Mouse (Mus musculus): ENCODE results near the gene Lpin2.

Lpin2 gene

GRCm38 (mm10) chr17:71263136-71263535 is 80.8 kb downstream of the Lpin2 start:
- DNase-seq (ENCODE audit: low spot score in 2 of 2) = no peak

GRCm38 (mm10) chr17:71264739-71265138 is 82.4 kb downstream of the Lpin2 start:
- DNase-seq (ENCODE audit: low spot score in 2 of 2) = no peak

- DNase-seq (ENCODE audit: low spot score in 2 of 2) = no peak
Observed at GRCm38 (mm10) chr17:71265336-71266051, 83.1 kb downstream of the Lpin2 start.

GRCm38 (mm10) chr17:71267374-71267773 is 85.0 kb downstream of the Lpin2 start:
- DNase-seq (ENCODE audit: low spot score in 2 of 2) = no peak

GRCm38 (mm10) chr17:71268152-71268551 is 85.8 kb downstream of the Lpin2 start:
- DNase-seq (ENCODE audit: low spot score in 2 of 2) = no peak

GRCm38 (mm10) chr17:71268599-71268998 is 86.2 kb downstream of the Lpin2 start:
- no peak for DNase-seq (ENCODE audit: low spot score in 2 of 2)

- no peak for DNase-seq (ENCODE audit: low spot score in 2 of 2)
Observed at GRCm38 (mm10) chr17:71273901-71274300, 91.5 kb downstream of the Lpin2 start.

GRCm38 (mm10) chr17:71276771-71277170 is 94.4 kb downstream of the Lpin2 start:
- no peak for DNase-seq (ENCODE audit: low spot score in 2 of 2)

- no peak for DNase-seq (ENCODE audit: low spot score in 2 of 2)
Observed at GRCm38 (mm10) chr17:71277701-71278491, 95.5 kb downstream of the Lpin2 start.

GRCm38 (mm10) chr17:71282716-71283115 is 100.4 kb downstream of the Lpin2 start:
- DNase-seq (ENCODE audit: low spot score in 2 of 2) = no peak

GRCm38 (mm10) chr17:71283237-71283636 is 100.9 kb downstream of the Lpin2 start:
- no peak for DNase-seq (ENCODE audit: low spot score in 2 of 2)

GRCm38 (mm10) chr17:71284890-71285289 is 102.5 kb downstream of the Lpin2 start:
- DNase-seq (ENCODE audit: low spot score in 2 of 2) = no peak

- no peak for DNase-seq (ENCODE audit: low spot score in 2 of 2)
Observed at GRCm38 (mm10) chr17:71285929-71286328, 103.6 kb downstream of the Lpin2 start.

- DNase-seq (ENCODE audit: low spot score in 2 of 2) = no peak
Observed at GRCm38 (mm10) chr17:71287586-71287985, 105.2 kb downstream of the Lpin2 start.

GRCm38 (mm10) chr17:71288145-71288758 is 105.9 kb downstream of the Lpin2 start:
- DNase-seq (ENCODE audit: low spot score in 2 of 2) = no peak

GRCm38 (mm10) chr17:71288808-71289548 is 106.6 kb downstream of the Lpin2 start:
- no peak for DNase-seq (ENCODE audit: low spot score in 2 of 2)

- no peak for DNase-seq (ENCODE audit: low spot score in 2 of 2)
Observed at GRCm38 (mm10) chr17:71289572-71290176, 107.3 kb downstream of the Lpin2 start.

- no peak for DNase-seq (ENCODE audit: low spot score in 2 of 2)
Observed at GRCm38 (mm10) chr17:71290486-71291410, 108.4 kb downstream of the Lpin2 start.

GRCm38 (mm10) chr17:71291897-71292420 is 109.6 kb downstream of the Lpin2 start:
- no peak for DNase-seq (ENCODE audit: low spot score in 2 of 2)

GRCm38 (mm10) chr17:71292897-71293296 is 110.5 kb downstream of the Lpin2 start:
- DNase-seq (ENCODE audit: low spot score in 2 of 2) = no peak

Data from frontal cortex, postnatal 25 days (tissue).